Mouse (Mus musculus): ENCODE measurements around the gene Kctd17. TPM values are rescaled to one million over a fixed set of nuclear protein-coding genes. Genes with fewer than 3 reads are reported as not detected.

Gene Kctd17
- polyA plus RNA-seq, 1 experiment: 9.6 TPM

GRCm38 (mm10) chr15:78475604-78476031 is 47.3 kb downstream of the Kctd17 start:
- H3K27me3 ChIP-seq (replicated peaks): peaks cover 83% of the 10 kb centered on the region
- H3K36me3 ChIP-seq (replicated peaks; ENCODE audit: low read length): no peaks in the 10 kb centered on the region
- no peak for TF ChIP-seq FLI1 (IDR thresholded peaks at IDR 0.05; ENCODE audit: low read length)
- no peak for TF ChIP-seq GATA1 (IDR thresholded peaks at IDR 0.05; ENCODE audit: borderline replicate concordance, low read length)
- no peak overlapping the region for H3K4me3 ChIP-seq (replicated peaks)
- H3K9me3 ChIP-seq: no peaks in the 10 kb centered on the region
- H3K4me1 ChIP-seq: peaks cover 12% of the 10 kb centered on the region; the same call in 1 of the 2 replicates

- TF ChIP-seq FLI1 (IDR thresholded peaks at IDR 0.05; ENCODE audit: low read length) (no peak), GATA1 (IDR thresholded peaks at IDR 0.05; ENCODE audit: borderline replicate concordance, low read length) (no peak)
- Histone ChIP-seq H3K36me3 (replicated peaks; ENCODE audit: low read length) (no peaks in the 10 kb centered on the region), H3K9me3 (no peaks in the 10 kb centered on the region), H3K27me3 (replicated peaks) (peaks cover 83% of the 10 kb centered on the region), H3K4me3 (replicated peaks) (no peak overlapping the region), H3K4me1 (peaks cover 24% of the 10 kb centered on the region)
These were observed 48.5 kb downstream of the Kctd17 start for GRCm38 (mm10) chr15:78476878-78477277.

- no peak for TF ChIP-seq GATA1 (IDR thresholded peaks at IDR 0.05; ENCODE audit: borderline replicate concordance, low read length)
- TF ChIP-seq FLI1 (IDR thresholded peaks at IDR 0.05; ENCODE audit: low read length): no peak
- Histone ChIP-seq H3K4me1 (peaks cover 25% of the 10 kb centered on the region), H3K36me3 (replicated peaks; ENCODE audit: low read length) (no peaks in the 10 kb centered on the region), H3K9me3 (no peaks in the 10 kb centered on the region), H3K4me3 (replicated peaks) (no peak overlapping the region), H3K27me3 (replicated peaks) (peaks cover 83% of the 10 kb centered on the region)
These were observed 49.7 kb downstream of the Kctd17 start for GRCm38 (mm10) chr15:78478073-78478472.

- H3K9me3 ChIP-seq: no peaks in the 10 kb centered on the region
- H3K4me3 ChIP-seq (replicated peaks): peak overlapping the region; percentile 29
- H3K36me3 ChIP-seq (replicated peaks; ENCODE audit: low read length): no peaks in the 10 kb centered on the region
- H3K27me3 ChIP-seq (replicated peaks): peaks cover 86% of the 10 kb centered on the region
- TF ChIP-seq FLI1 (IDR thresholded peaks at IDR 0.05; ENCODE audit: low read length) (no peak), GATA1 (IDR thresholded peaks at IDR 0.05; ENCODE audit: borderline replicate concordance, low read length) (no peak)
- H3K4me1 ChIP-seq: peaks cover 28% of the 10 kb centered on the region
These were observed 51.1 kb downstream of the Kctd17 start for GRCm38 (mm10) chr15:78479470-78479869.

- no peaks in the 10 kb centered on the region for H3K9me3 ChIP-seq
- H3K27me3 ChIP-seq (replicated peaks): peaks cover 87% of the 10 kb centered on the region
- H3K36me3 ChIP-seq (replicated peaks; ENCODE audit: low read length): no peaks in the 10 kb centered on the region
- no peak for TF ChIP-seq FLI1 (IDR thresholded peaks at IDR 0.05; ENCODE audit: low read length)
- no peak for TF ChIP-seq GATA1 (IDR thresholded peaks at IDR 0.05; ENCODE audit: borderline replicate concordance, low read length)
- no peak overlapping the region for H3K4me3 ChIP-seq (replicated peaks)
- peaks cover 28% of the 10 kb centered on the region for H3K4me1 ChIP-seq
These were observed 51.7 kb downstream of the Kctd17 start for GRCm38 (mm10) chr15:78480111-78480510.

- H3K9me3 ChIP-seq: no peaks in the 10 kb centered on the region
- peaks cover 87% of the 10 kb centered on the region for H3K27me3 ChIP-seq (replicated peaks)
- no peaks in the 10 kb centered on the region for H3K36me3 ChIP-seq (replicated peaks; ENCODE audit: low read length)
- H3K4me3 ChIP-seq (replicated peaks): no peak overlapping the region
- H3K4me1 ChIP-seq: peaks cover 23% of the 10 kb centered on the region
- TF ChIP-seq GATA1 (IDR thresholded peaks at IDR 0.05; ENCODE audit: borderline replicate concordance, low read length) (no peak), FLI1 (IDR thresholded peaks at IDR 0.05; ENCODE audit: low read length) (no peak)
These were observed 52.6 kb downstream of the Kctd17 start for GRCm38 (mm10) chr15:78480991-78481390.

GRCm38 (mm10) chr15:78481448-78482000 is 53.2 kb downstream of the Kctd17 start:
- peaks cover 23% of the 10 kb centered on the region for H3K4me1 ChIP-seq
- H3K27me3 ChIP-seq (replicated peaks): peaks cover 87% of the 10 kb centered on the region
- TF ChIP-seq GATA1 (IDR thresholded peaks at IDR 0.05; ENCODE audit: borderline replicate concordance, low read length) (no peak), FLI1 (IDR thresholded peaks at IDR 0.05; ENCODE audit: low read length) (no peak)
- no peaks in the 10 kb centered on the region for H3K9me3 ChIP-seq
- H3K4me3 ChIP-seq (replicated peaks): no peak overlapping the region
- H3K36me3 ChIP-seq (replicated peaks; ENCODE audit: low read length): no peaks in the 10 kb centered on the region

GRCm38 (mm10) chr15:78482518-78482917 is 54.2 kb downstream of the Kctd17 start:
- Histone ChIP-seq H3K36me3 (replicated peaks; ENCODE audit: low read length) (no peaks in the 10 kb centered on the region), H3K27me3 (replicated peaks) (peaks cover 84% of the 10 kb centered on the region), H3K4me3 (replicated peaks) (no peak overlapping the region), H3K4me1 (peaks cover 23% of the 10 kb centered on the region), H3K9me3 (no peaks in the 10 kb centered on the region)
- TF ChIP-seq FLI1 (IDR thresholded peaks at IDR 0.05; ENCODE audit: low read length): no peak
- TF ChIP-seq GATA1 (IDR thresholded peaks at IDR 0.05; ENCODE audit: borderline replicate concordance, low read length): no peak

- peaks cover 23% of the 10 kb centered on the region for H3K4me1 ChIP-seq
- peaks cover 84% of the 10 kb centered on the region for H3K27me3 ChIP-seq (replicated peaks)
- H3K4me3 ChIP-seq (replicated peaks): no peak overlapping the region
- no peaks in the 10 kb centered on the region for H3K36me3 ChIP-seq (replicated peaks; ENCODE audit: low read length)
- peaks cover 4% of the 10 kb centered on the region; the same call in 1 of the 2 replicates for H3K9me3 ChIP-seq
- TF ChIP-seq FLI1 (IDR thresholded peaks at IDR 0.05; ENCODE audit: low read length) (no peak), GATA1 (IDR thresholded peaks at IDR 0.05; ENCODE audit: borderline replicate concordance, low read length) (no peak)
These were observed 54.9 kb downstream of the Kctd17 start for GRCm38 (mm10) chr15:78483311-78483710.

GRCm38 (mm10) chr15:78486564-78486963 is 58.2 kb downstream of the Kctd17 start:
- Histone ChIP-seq H3K36me3 (replicated peaks; ENCODE audit: low read length) (no peaks in the 10 kb centered on the region), H3K4me1 (peaks cover 7% of the 10 kb centered on the region; the same call in 1 of the 2 replicates), H3K27me3 (replicated peaks) (peaks cover 92% of the 10 kb centered on the region), H3K9me3 (peaks cover 7% of the 10 kb centered on the region; the same call in 1 of the 2 replicates), H3K4me3 (replicated peaks) (no peak overlapping the region)
- no peak for TF ChIP-seq FLI1 (IDR thresholded peaks at IDR 0.05; ENCODE audit: low read length)
- TF ChIP-seq GATA1 (IDR thresholded peaks at IDR 0.05; ENCODE audit: borderline replicate concordance, low read length): no peak

Data from megakaryocyte, embryonic 14.5 days (primary cell).